Mouse (Mus musculus) gastrocnemius, postnatal 14 days (tissue): Measurements from ENCODE around the gene Itgb7. TPM values are rescaled to one million over a fixed set of nuclear protein-coding genes. Genes with fewer than 3 reads are reported as not detected.

ENCODE experiments used
- DNase-seq: peaks from one replicate; pipeline ENCODE4 v3.0.0; 2021; ENCODE audit warnings: mixed read lengths
- intact Hi-C: fragments of 180-260 bp; cut with DNase I; formaldehyde crosslinking; loops from one replicate; pipeline ENCODE4 v1.15.1; 2025; ENCODE audit warnings: low total_unique reads
- total RNA-seq, 2 experiments: library from RNA; stranded (reverse); gene quantifications; 2 replicates each; pipeline ENCODE4 v1.2.3; 2021

Gene Itgb7
- total RNA-seq, 2 experiments from 2014 or later, result 1.0 to 1.1 TPM

DNA sequence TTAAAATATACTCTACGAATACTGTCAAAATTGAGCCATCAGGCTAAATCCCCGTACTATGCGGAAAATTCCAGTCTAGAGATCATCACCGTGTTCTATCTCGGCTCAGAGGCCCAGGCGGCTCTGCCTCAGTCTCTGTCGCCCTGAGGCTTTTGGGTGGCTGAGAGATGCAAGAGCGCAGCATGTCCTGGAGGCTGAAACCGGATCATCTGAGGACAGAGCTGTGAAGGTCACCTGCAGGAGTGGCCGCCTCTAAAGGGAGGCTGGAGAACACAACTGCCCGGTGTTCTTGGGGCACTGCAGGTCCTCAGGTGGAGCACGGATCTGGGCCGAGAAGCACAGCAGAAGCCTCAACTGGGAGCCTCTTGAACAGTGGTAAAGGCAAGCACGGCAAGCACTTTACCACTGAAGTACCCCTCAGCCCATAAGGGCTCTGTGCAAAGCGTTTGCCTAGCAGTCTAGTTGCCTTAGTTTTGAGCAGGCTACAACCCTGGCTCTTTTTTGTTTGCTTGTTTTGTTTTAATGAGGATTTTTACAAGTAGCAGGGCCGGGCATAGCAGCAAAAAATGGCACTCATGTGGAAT is 55.9 kb downstream of the Itgb7 start:
- intact Hi-C loops, result no loop called here
- DNase-seq, result no peak

- DNase-seq, result no peak
- intact Hi-C loops, result no loop called here
Measured at GRCm38 (mm10) chr15:102173581-102173980, 58.2 kb downstream of the Itgb7 start.

DNA sequence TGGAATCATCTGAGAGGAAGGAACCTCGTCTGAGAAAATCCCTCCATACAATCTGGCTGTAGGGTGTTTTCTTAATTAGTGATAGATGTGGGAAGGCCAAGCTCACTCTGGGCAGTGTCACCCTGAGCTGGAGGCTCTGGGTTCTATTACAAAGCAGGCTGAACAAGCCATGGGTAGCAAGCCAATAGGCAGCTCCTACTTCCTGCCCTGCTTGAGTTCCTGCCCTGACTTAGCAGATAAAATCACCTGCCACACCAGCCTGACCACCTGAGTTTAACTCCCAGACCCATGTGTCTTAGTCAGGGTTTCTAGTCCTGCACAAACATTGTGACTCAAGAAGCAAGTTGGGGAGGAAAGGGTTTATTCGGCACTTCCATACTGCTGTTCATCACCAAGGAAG is 62.7 kb downstream of the Itgb7 start:
- no peak for DNase-seq
- intact Hi-C loops, result no loop called here

DNA sequence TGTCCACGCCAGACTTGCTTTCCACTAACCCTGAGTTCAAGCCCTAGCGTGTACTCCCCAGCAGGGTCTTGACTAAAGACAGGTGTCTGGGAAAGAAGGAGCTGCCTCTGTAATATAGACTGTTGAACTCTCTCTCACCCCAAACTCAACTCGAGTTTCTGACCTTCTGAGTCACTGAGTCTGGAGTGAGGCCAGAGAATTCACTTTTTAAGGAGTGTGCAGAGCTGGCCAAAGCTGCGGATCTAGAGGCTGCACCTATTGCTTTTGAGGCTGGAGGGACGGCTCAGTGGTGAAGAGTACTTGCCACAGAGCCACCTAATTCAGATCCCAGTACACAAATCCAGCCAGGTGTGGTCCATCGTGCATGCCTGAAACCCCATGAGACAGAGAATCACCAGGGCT is 64.1 kb downstream of the Itgb7 start:
- intact Hi-C loops, result no loop called here
- no peak for DNase-seq

Other genes starting within 250 kb of the Itgb7 start
- under 1 TPM; 0.49 to 0.92 TPM for gene Krt8, start 227.5 kb downstream of the Itgb7 start, total RNA-seq
- 1 to 10 TPM in 1 of 2 experiments, under 1 TPM in 1; 0.42 to 1.6 TPM for gene Krt18, start 203.8 kb downstream of the Itgb7 start, total RNA-seq
- gene Eif4b, start 158.2 kb downstream of the Itgb7 start, total RNA-seq, result 100 to 1,000 TPM; 130 to 139 TPM
- gene Tns2, start 131.5 kb downstream of the Itgb7 start, total RNA-seq, result 10 to 100 TPM; 29.8 to 45.6 TPM
- 10 to 100 TPM; 10.0 to 12.0 TPM for gene Spryd3, start 95.7 kb downstream of the Itgb7 start, total RNA-seq
- gene Igfbp6, start 87.6 kb downstream of the Itgb7 start, total RNA-seq, result 10 to 100 TPM; 65.6 to 80.6 TPM
- under 1 TPM in 1 of 2 experiments, not detected in 1; 0.13 TPM for gene Soat2, start 81.4 kb downstream of the Itgb7 start, total RNA-seq
- 10 to 100 TPM; 27.6 to 30.5 TPM for gene Zfp740, start 28.7 kb downstream of the Itgb7 start, total RNA-seq
- 10 to 100 TPM; 14.1 to 15.6 TPM for gene Csad, start 27.2 kb downstream of the Itgb7 start, total RNA-seq
- gene Rarg, start 25.6 kb upstream of the Itgb7 start, total RNA-seq, result 10 to 100 TPM; 12.9 to 13.2 TPM
- not detected for gene Gm9918, start 38.6 kb upstream of the Itgb7 start, total RNA-seq
- gene Mfsd5, start 47.5 kb upstream of the Itgb7 start, total RNA-seq, result 10 to 100 TPM; 14.5 to 14.9 TPM
- gene Espl1, start 64.3 kb upstream of the Itgb7 start, total RNA-seq, result 1 to 10 TPM; 1.1 to 4.1 TPM
- gene Pfdn5, start 94.2 kb upstream of the Itgb7 start, total RNA-seq, result 100 to 1,000 TPM; 212 to 228 TPM
- gene Myg1, start 99.8 kb upstream of the Itgb7 start, total RNA-seq, result 10 to 100 TPM; 17.6 to 19.0 TPM
- 1 to 10 TPM; 7.2 to 8.4 TPM for gene Aaas, start 118.8 kb upstream of the Itgb7 start, total RNA-seq
- gene Sp7, start 135.2 kb upstream of the Itgb7 start, total RNA-seq, result under 1 TPM; 0.11 to 0.14 TPM
- 10 to 100 TPM; 27.5 to 31.2 TPM for gene Sp1, start 174.2 kb upstream of the Itgb7 start, total RNA-seq
- gene Amhr2, start 213.4 kb upstream of the Itgb7 start, total RNA-seq, result 1 to 10 TPM; 4.5 to 5.0 TPM
- gene Prr13, start 227.1 kb upstream of the Itgb7 start, total RNA-seq, result 10 to 100 TPM; 12.1 to 13.6 TPM
- 100 to 1,000 TPM; 382 to 414 TPM for gene Pcbp2, start 238.6 kb upstream of the Itgb7 start, total RNA-seq